Comparison of ENCODE assay signal across 8 mouse cellular contexts in the genomic region with DNA sequence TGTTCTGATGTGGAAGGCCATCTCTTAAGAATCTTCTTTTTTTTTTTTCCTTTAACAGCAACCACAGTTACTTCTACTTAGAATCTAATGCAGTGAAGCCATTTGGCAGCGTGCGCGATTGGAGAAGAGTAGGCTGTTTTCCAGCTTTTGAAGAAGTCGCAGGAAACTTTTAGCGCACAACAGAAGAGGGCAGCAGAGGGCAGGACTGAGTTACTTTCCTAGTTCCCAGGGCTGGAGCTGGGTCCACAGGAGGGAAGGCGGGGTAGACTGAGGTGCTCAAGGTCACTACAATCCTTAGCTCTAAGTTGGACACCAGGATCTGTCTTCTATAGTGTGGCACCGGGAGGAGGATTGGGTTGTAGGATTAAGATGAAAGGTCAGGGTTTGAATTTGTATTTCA. TPM values are rescaled to one million over a fixed set of nuclear protein-coding genes. Genes with fewer than 3 reads are reported as not detected.
A peak's percentile ranks its signal among the peaks of the same experiment; 100 is the strongest.
DNase-seq lines count a peak whose midpoint lies in the region.

No protein-coding gene starts in this region.

- peak; percentile 28 for DNase-seq in heart, adult 8-10 months (ENCODE audit: low spot score)
- DNase-seq in heart, adult 11 months, result no peak
- peak; percentile 58 for DNase-seq in urinary bladder, postnatal 14 days (ENCODE audit: low spot score)
- no peak for DNase-seq in urinary bladder, adult 18-20 months (ENCODE audit: low spot score in 2 of 2)
- DNase-seq in embryo, embryonic 10.5 days (ENCODE audit: low spot score), result peak; percentile 72
- peak; percentile 76 to 79 for DNase-seq in layer of hippocampus, postnatal 10 days (ENCODE audit: low spot score in 2 of 2)
- peak; percentile 47 for DNase-seq in ovary, postnatal 36 days (ENCODE audit: low spot score)
- DNase-seq in spleen, postnatal 14 days (ENCODE audit: low spot score in 2 of 2), result no peak

RNA-seq across cellular contexts. Expression of a gene that starts 8.0 kb away (rescaled TPM):
- total RNA-seq in heart, adult 8-10 months (2022), result under 1 TPM in 1 of 4 experiments, not detected in 3; 0.30 TPM
- 10 to 100 TPM; 14.2 to 14.5 TPM for total RNA-seq in layer of hippocampus, postnatal 10 days (2021)

Comparison
In these comparisons a context has a peak if more than half of its experiments do, and no peak if none do; other contexts are left out.
1. DNase-seq: peak in heart, adult 8-10 months (single experiment), urinary bladder, postnatal 14 days (single experiment), embryo, embryonic 10.5 days (single experiment), layer of hippocampus, postnatal 10 days (2 of 2) and ovary, postnatal 36 days (single experiment); none in heart, adult 11 months (single experiment), urinary bladder, adult 18-20 months (0 of 2) and spleen, postnatal 14 days (0 of 2).
2. RNA of a gene that starts 8.0 kb away (total RNA-seq): 14.2 to 14.5 TPM in layer of hippocampus, postnatal 10 days; 0.30 TPM in heart, adult 8-10 months; every median in the first group is over 10 times any median in the second.